Mouse (Mus musculus): ENCODE data around the gene Relt.

Relt gene

DNA sequence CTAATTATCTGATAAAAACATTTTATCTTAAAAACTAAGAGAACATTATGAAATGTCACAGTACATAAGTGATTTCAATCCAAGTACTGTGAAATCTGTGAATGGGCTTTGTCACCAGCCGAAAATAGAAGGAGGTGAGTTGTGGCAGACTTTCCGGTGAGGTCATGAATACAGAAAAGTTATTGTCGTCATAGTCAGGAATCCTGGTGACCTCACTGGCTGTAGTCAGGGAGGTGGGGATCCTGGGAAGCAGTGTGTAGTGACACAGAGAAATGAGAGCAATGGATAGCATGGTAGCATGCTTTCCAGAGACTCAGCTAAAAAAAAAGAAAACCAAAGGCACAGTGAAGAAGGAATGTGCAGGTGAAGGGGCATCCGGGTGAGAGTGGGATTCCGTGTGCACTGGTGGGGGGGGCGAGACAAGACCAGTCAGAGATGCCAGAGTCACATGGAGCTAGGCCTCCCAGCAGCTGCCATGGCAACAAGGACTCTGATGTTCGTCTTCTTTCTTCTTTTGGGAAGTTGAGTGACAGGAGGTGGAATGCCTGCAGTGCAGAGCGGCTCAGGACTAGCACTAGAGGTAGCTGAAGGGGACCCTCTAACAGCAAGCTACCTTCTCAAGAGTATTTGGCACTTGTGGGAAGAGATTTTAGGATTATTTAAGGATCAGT is 47.2 kb downstream of the Relt start:
- in situ Hi-C loops (cut with MboI; ENCODE audit: unreplicated experiment in 2 of 2), result no loop called here

DNA sequence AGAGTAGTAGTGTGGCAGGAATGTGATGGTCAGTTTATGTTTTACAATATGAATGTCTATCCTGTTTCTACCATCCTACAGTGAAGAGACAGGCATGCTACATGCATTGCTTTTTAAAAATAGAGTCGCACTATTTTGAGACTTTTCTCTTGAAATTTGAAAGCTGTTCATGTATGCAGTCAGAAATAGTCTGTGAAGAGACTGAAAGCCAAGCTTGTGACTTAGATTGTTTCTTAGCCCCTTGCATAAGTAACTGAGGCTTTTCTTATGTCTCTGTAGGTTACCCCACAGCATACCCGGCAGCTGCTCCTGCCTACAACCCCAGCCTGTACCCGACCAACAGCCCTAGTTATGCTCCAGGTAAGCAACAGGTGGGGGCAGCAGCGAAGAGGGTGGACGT is 50.6 kb downstream of the Relt start:
- in situ Hi-C loops (cut with MboI; ENCODE audit: unreplicated experiment in 2 of 2), result no loop called here

DNA sequence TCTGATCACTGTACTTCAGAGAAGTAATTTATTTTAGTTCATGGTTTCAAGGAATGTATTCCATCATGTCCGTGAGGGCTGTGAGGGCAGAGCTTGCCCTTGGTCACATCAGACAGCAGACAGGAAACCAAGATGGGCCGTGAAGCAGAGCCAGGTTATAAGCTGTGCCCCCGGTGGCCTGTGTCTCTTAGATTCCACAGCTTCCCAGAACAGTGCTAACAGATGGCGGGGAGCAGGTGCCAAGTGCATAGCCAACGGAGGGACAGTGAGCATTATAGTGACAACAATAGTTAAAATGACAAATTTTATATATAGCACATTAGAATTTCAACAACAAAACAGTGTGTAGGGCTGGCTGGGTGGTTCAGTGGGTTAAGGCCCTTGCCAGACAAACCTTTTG is 51.3 kb downstream of the Relt start:
- in situ Hi-C loops (cut with MboI; ENCODE audit: unreplicated experiment in 2 of 2), result no loop called here

DNA sequence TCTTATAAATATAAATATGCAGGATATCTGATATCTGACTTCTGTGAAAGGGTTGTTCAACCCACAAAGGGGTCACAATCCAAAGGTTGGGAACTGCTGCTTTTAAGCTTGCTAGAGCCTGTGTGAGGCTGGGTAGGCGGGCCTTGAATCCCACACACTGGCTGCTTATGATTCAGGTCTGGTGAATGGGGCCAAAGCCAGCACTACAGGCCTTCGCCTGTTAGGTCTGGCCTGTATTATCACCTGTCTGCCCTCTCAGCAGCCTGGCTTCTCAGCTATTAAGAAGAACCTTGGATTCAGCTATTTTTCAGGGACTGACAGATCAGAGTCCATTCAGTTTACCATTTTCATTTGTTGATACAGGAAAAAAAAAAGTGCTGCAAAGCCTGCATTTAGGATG is 57.9 kb downstream of the Relt start:
- in situ Hi-C loops (cut with MboI; ENCODE audit: unreplicated experiment in 2 of 2), result no loop called here

DNA sequence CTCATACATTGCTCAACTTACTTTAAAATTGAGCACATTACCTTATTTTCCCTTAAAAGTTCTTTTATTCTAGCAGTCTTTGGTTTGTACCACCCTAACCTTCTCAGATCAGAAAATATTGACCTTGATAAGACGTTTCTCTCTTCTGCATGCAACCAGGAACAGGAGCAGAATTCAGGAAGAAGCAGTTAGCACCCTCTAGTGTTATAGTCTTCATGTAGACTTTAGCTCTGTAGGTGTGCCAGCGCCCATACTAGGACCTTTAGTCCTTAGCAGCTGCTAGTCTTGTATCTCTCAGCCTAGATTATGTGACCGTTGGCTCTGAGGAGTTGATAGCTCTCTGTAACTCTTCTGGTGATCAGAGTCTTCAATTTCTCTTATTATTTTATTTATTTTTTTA is 64.4 kb downstream of the Relt start:
- in situ Hi-C loops (cut with MboI; ENCODE audit: unreplicated experiment in 2 of 2), result loop anchor here (5.0 to 10.0 kb wide), 2 partner anchors 112 to 274 kb away; no protein-coding TSS in a partner anchor

Data from v-Abl transformed pro-B cells (cell line).